Mouse (Mus musculus) splenic B cell, adult 2 months (primary cell): ENCODE measurements around the gene Atp5d.

Source experiments
- DNase-seq: peaks from one replicate; pipeline ENCODE4 v3.0.0-alpha.2; 2011; ENCODE audit warnings: low read depth, low spot score
- H3K27me3 ChIP-seq: 2 replicates; pipeline ENCODE4 v1.6.1; 2012; ENCODE audit warnings: mild to moderate bottlenecking, low read length, moderate library complexity, mixed read lengths; ENCODE audit not compliant: control insufficient read depth, poor library complexity, insufficient read depth, severe bottlenecking
- H3K36me3 ChIP-seq: 2 replicates; pipeline ENCODE4 v1.6.1; 2012; ENCODE audit warnings: mild to moderate bottlenecking, low read length, moderate library complexity, mixed read lengths; ENCODE audit not compliant: control insufficient read depth, poor library complexity, insufficient read depth, severe bottlenecking

The Atp5d gene

DNA sequence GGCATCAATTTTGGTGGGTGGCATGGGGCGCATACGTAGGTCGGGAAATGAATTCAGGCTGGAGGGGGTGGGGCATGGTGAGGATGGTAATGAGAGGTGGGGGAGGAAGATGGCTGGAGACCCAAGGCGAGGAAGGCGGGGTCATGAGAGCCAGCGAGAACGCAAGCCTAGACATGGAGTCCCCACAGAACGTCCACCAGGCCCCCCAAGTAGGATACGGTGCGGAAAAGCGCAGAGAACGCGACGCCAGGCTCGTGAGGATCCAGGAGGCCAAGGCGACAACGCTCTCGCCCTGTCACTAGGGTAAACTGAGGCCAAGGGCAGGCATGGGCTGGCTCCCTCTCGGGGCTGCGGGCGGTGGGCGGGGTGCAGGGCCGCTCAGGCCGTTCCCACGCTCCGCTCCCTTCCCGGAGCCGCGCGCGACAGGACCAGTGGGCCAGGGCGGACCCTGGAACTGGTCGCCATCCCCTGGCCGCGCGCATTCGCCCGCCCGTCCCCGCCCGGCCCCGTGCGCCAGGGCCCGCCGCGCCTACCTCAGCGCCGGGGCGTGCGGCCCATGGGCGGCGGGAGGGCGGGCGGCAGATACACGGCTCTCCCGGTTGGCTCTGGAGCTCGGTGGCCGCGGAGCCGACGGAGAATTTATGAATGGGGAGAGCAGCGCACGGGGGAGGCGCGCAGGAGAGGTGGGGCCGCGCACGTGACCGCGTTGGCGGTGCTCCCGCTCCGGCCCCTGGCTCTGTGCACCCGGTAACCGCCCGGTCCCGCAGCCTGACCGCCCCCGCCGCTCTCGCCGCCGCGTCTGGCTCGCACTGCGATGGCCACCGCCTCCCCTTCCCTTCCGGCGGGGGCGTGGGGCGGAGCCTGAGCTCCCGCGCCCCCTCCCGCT lies at the start of gene Atp5d:
TSS of gene Atp5d (plus strand) at position 80 of the 886 bp plus-strand sequence.
- no peaks in the 10 kb centered on the region for H3K27me3 ChIP-seq
- DNase-seq, result peak; percentile 70
- H3K36me3 ChIP-seq, result no peaks in the 10 kb centered on the region; the same call in 1 of the 2 replicates

DNA sequence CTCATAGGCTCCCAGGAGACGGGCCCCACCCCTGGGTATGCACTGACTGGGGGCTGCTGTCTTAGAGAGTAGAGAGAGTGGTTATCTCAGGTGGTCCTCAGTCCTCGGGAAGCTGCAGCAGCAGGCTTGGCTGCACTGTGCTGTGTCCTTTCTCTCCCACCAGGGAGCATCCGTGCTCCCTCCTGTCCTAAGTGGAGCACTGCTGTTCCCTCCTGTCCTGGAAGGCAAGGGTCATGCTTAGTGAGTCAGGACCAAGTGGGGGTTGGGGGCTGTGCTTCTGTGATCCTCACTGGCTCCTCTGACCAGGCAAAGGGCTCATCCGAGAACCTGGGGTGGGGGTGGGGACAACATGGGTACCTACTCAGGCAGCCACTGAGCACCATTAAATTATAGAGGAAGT lies 49.3 kb upstream of the Atp5d start:
- Histone ChIP-seq H3K36me3 (peaks cover 4% of the 10 kb centered on the region; the same call in 1 of the 2 replicates), H3K27me3 (no peaks in the 10 kb centered on the region)
- no peak for DNase-seq

GRCm38 (mm10) chr10:80091527-80091926 lies 46.9 kb upstream of the Atp5d start:
- H3K36me3 ChIP-seq, result no peaks in the 10 kb centered on the region
- H3K27me3 ChIP-seq, result no peaks in the 10 kb centered on the region
- DNase-seq, result no peak

DNA sequence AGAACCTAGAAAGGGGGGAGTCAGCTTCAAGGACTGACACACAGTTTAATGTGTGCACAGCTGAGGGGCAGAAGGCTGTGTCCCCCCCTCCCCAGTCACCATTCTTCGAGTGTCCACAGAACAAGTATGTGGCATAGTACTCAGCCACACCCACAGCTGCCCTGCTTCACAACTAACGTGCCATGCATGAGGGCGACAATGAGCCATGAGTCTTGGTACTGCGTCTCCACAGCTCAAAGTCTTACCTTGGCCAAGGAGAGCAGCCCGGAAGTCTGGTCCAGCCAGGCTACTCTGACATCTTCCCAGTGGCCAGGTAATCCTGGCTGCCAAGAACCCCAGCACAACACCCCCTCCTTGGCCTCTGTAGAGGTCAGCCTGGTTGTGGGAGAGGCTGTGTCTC lies 45.7 kb upstream of the Atp5d start:
- no peaks in the 10 kb centered on the region for H3K36me3 ChIP-seq
- no peaks in the 10 kb centered on the region for H3K27me3 ChIP-seq
- no peak for DNase-seq

- DNase-seq, result no peak
- no peaks in the 10 kb centered on the region for H3K36me3 ChIP-seq
- H3K27me3 ChIP-seq, result no peaks in the 10 kb centered on the region
Observed at GRCm38 (mm10) chr10:80094085-80094484, 44.3 kb upstream of the Atp5d start.

GRCm38 (mm10) chr10:80094684-80095083 lies 43.7 kb upstream of the Atp5d start:
- H3K27me3 ChIP-seq, result no peaks in the 10 kb centered on the region
- DNase-seq, result no peak
- H3K36me3 ChIP-seq, result no peaks in the 10 kb centered on the region

DNA sequence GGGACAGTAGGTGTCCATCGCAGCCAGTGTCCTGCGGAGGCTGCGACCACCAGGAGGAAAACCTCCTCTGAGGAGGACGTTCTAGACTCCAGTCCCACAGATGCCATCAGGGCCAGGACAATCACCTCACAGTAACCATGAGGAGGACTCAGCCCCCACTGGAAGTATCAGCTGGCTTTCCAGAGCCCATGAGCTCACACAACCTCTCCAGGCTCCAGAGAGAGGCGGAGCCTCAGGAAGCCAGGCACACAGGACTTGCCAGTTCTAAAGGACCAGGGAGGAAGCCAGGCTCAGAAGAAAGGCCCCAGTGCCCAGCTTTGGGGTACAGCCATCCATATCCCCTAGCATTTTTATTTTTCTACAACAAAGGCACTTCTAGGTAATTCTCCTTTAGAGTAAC lies 42.9 kb upstream of the Atp5d start:
- Histone ChIP-seq H3K36me3 (no peaks in the 10 kb centered on the region), H3K27me3 (no peaks in the 10 kb centered on the region)
- no peak for DNase-seq

DNA sequence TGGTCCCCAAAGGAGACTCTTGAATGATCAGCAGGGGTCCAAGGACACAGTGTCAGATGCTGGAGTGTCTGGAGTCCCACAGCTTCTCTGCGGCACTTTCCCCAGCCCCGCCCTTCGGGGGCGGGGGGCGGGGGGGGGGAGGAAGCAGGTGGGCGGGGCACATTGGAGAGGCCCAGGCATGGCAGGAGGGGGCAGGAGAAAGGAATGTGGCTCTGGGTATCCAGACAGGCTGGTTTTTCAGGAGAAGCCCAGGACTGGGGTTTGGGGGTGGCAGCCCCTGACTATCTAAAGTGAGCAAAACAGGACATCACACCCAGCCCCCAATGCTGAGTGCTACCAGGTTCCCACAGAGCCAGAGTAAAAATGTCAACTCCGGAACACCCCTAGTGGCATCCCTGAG lies 41.2 kb upstream of the Atp5d start:
- Histone ChIP-seq H3K36me3 (no peaks in the 10 kb centered on the region), H3K27me3 (no peaks in the 10 kb centered on the region)
- DNase-seq, result no peak

DNA sequence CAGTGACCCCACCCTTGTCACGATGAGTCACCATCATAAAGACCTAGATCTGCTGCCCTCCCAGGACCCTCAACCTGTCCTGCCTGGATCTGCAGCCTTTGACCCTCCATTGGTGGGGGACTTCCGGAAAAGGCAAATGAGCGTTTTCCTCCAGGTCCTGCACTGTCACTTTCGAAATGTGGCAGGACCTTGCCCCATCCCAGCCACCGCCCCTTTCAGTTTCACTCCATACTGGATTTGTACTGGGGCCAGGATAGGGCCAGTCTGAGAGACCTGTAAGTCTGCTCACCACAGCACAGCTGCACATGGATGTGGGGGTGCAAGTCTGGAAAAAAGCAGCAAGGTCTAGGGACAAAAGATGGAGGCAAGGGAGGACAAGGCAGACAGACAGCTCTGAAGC lies 39.8 kb upstream of the Atp5d start:
- no peaks in the 10 kb centered on the region for H3K36me3 ChIP-seq
- H3K27me3 ChIP-seq, result no peaks in the 10 kb centered on the region
- no peak for DNase-seq

DNA sequence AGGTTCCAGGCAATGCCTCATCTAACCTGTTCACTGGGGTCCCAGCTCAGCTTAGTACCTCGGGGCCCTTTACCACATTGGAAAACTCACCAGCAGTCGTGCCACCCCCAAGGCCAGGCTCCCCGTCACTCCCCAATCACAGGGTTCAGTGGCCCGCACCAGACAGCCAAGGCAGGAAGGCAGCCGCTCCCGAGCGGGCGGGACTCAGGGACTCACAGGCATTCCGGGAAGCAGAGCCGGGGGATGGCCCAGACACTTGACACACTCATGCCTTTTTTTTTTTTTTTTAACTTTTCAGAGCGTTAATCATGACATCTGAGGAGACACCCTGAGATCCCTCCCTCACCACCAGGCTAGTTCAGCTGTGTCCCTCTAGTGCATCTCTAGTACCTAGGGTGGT lies 37.5 kb upstream of the Atp5d start:
- Histone ChIP-seq H3K27me3 (no peaks in the 10 kb centered on the region), H3K36me3 (no peaks in the 10 kb centered on the region)
- DNase-seq, result no peak

GRCm38 (mm10) chr10:80102216-80102915 lies 36.1 kb upstream of the Atp5d start:
- DNase-seq, result peak; percentile 91
- H3K36me3 ChIP-seq, result no peaks in the 10 kb centered on the region
- H3K27me3 ChIP-seq, result no peaks in the 10 kb centered on the region

GRCm38 (mm10) chr10:80103032-80103431 lies 35.4 kb upstream of the Atp5d start:
- H3K27me3 ChIP-seq, result no peaks in the 10 kb centered on the region
- no peaks in the 10 kb centered on the region for H3K36me3 ChIP-seq
- DNase-seq, result no peak

DNA sequence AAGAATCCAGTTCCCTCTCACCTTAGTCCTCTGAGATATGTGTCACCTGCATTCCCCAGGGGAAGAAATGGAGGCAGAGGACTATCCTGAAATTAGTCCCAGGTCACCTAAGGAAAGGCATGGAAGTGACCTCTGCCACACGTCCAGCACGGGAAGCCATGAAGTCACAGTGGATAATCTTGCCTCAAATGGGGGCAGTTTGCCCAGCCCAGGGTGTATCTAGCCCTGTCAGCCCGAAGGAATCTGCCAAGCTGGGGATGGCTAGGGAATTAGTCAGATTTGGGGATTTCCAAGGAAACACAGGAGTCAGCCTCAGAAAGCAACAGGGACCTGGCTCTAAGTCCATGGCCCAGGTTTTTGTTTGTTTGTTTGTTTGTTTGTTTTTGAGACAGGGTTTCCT lies 34.3 kb upstream of the Atp5d start:
- DNase-seq, result no peak
- H3K27me3 ChIP-seq, result no peaks in the 10 kb centered on the region
- H3K36me3 ChIP-seq, result no peaks in the 10 kb centered on the region

- DNase-seq, result peak; percentile 71
- no peaks in the 10 kb centered on the region for H3K36me3 ChIP-seq
- no peaks in the 10 kb centered on the region for H3K27me3 ChIP-seq
Observed at GRCm38 (mm10) chr10:80105460-80105859, 33.0 kb upstream of the Atp5d start, which contains the start of gene Sbno2. Gene Sbno2, minus strand, starts transcription at chr10:80105571.

GRCm38 (mm10) chr10:80105926-80106325 lies 32.5 kb upstream of the Atp5d start:
- H3K27me3 ChIP-seq, result no peaks in the 10 kb centered on the region
- H3K36me3 ChIP-seq, result no peaks in the 10 kb centered on the region
- no peak for DNase-seq
